12 mouse cellular contexts compared by ENCODE assay signal in the genomic region with DNA sequence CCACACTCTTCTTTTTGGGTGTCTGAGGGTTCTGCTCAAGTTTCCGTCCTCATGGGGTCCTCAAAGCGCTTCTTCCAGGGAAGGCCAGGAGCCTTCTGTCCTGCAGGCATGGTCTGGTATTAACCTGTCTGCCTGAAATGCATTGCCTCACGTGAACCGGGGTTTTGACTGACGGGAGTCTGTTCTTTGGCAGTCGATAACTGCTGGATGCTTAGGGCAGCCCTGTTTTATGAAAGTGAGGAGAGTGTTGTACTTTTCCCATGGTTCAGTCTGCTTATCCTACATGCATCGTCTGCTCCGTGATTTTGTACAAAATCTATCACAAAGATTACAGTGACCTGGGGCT.
"Had no signal": no experiment of that assay in that cellular context is flagged by ENCODE, and none has a peak within 500 bp of the region (broad histone marks: within the 10 kb centered on the region; RNA-seq: fewer than 3 reads in every experiment).

No protein-coding gene starts in this region.

- H3K27ac ChIP-seq: left cerebral cortex, adult 2 months; liver, embryonic 13.5 days had no signal

- H3K4me2 ChIP-seq: liver, embryonic 13.5 days; midbrain, embryonic 11.5 days had no signal

- H3K9ac ChIP-seq: liver, embryonic 13.5 days had no signal

- DNase-seq: kidney, postnatal 10 days; kidney, postnatal 36 days; layer of hippocampus, postnatal 36 days; liver, embryonic 13.5 days; lung, adult 2 months; lung, postnatal 14 days; lung, postnatal 4 days; midbrain, embryonic 14.5 days; thymus, adult 18-20 months; thymus, postnatal 36 days had no signal

- H3K4me3 ChIP-seq: left cerebral cortex, adult 2 months; liver, embryonic 13.5 days had no signal

- H3K9me3 ChIP-seq: liver, embryonic 13.5 days had no signal

- H3K27me3 ChIP-seq: liver, embryonic 13.5 days had no signal
